Mouse (Mus musculus) A20 (cell line): ENCODE measurements at regions not wholly inside any gene's neighbourhood (a gene's known extent, or its start where the extent isn't known, plus 50 kb on each side); places are given as distances from the start of the nearest gene placed in this dataset.
"Not testable (repeated sequence)": the region's sequence is repeated elsewhere in the genome, so short reads cannot be mapped to it uniquely, and the experiment has no call there.

ENCODE experiments used
- DNase-seq: peaks from one replicate; pipeline ENCODE4 v3.0.0-alpha.2; 2011; ENCODE audit warnings: low read depth, low spot score

DNA sequence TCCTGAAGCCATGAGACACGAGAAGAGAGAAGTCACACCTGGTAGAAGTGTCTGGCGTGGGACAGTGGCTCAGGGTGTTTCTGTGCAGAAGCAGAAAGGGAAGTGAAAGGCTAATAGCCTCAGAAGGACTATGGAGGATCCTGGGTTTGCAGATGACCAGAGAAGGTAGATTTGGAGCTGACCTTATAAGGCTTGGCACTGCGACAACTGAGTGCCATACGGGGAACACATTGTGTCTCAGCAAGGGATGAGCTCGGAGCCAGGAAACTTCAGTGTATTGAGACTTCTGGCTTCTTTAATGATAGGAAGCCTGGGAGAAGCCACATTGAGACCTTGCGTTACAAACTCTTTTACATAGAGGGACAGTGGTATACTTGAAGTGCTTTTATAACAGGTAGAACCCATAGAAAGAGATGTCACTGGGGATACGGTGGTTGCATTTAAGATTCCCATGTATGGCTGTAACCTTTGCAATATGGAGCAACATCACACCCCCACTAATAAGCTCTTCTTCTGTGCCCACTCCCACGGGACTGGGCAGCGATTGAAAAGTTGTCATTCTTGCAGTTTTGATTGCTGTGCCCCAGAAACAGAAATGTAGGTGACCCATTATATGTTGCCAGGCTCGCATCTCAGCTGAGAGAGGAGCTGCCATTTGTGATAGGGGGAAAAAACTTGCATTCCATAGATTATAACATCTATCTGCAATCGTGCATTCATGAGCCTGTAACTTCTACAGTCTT, 61.8 kb upstream of the Dync1i1 start:
- no peak for DNase-seq

DNA sequence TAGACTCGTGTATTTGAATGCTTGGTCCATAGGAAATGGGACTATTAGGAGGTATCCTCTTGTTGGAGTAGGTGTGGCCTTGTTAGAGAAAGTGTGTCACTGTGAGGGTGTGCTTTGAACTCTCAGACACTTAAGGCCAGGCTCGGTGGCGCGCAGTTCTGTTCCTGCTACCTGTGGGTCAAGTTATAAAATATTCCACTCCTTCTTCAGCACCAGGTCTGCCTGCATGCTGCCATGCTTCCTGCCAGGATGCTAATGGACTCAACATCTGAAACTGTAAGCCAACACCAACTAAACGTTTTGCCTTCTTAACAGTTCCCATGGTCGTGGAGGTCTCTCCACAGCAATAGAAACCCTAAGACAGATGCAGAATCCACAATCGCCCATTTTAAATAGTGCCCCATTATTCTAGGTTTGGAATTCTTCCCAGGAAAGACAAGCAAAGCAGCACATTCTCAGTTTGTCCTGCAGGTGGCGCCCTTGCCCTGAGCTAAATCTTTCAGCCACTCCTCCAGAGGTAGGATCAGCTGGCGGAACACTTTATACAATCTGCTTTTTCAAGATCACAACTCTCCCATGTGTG, 80.2 kb upstream of the Dync1i1 start:
- peak; percentile 50 for DNase-seq

DNA sequence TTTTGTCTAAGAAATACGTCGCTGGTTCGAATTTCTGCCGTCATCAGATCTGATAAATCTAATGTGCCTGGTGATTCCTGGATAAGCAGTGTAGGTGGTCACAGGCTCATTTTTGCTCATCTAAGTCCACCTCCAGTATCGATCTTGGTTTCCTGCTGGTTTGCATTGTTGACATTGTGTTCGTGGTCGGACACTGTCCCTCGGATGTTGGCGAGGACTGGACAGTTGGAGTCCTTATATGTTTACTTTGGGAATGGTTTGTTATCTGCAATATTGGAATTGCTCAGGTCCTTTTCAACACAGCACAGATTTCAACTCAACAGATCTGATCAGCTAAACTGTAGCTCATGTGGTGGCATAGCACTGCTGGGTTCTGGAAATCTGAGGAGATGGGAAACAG, 91.2 kb upstream of the Dync1i1 start:
- no peak for DNase-seq

DNA sequence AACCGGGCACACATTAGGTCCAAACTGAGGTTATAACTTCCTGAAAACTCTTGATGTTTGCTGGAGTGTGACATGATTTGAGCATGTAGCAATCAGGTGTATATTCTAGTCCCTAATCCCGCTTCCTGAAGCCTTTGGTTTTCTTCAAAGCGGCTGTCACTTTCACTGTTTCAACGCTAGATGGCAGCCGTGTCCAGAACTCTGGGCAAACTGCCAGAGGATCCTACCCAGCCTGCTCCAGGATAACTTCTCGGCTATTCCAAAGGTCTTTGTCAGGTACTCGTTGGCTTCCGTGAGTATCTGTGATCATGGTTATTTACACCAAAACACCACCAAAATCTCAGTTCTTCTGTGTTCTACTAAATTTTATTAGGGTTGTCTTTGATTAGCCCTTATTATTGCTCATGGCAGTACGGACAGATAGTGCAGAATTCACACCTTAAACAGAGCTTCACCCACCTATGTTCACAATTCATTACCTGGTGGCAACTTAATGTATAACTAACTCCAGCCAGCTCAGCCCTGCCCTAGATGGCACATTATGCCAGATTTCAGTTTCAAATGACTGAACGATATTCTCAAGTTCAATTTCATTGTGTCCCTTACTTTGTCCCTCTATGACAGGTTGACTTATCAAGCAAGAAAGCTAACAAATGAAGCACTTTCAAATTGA, 92.3 kb upstream of the Dync1i1 start:
- DNase-seq = peak; percentile 39

DNA sequence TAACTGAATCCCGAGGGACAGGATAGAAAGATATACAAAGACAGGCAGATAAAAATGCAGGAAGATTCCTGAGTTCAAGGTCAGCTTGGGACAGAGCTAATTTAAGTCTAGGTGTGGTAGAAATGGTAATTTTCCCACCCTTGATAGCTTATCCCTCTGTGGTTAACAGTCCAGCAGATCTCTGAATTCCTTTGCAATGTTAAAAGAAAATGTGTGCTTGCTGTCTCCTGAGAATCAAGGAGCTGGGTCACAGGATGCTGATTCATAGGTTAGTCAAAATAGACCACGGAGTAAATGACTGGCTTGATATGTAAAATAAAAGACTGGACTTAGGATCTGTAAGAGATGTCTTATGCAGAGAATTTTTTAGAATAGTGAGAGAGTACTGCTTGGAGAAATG, 101.4 kb upstream of the Dync1i1 start:
- no peak for DNase-seq

DNA sequence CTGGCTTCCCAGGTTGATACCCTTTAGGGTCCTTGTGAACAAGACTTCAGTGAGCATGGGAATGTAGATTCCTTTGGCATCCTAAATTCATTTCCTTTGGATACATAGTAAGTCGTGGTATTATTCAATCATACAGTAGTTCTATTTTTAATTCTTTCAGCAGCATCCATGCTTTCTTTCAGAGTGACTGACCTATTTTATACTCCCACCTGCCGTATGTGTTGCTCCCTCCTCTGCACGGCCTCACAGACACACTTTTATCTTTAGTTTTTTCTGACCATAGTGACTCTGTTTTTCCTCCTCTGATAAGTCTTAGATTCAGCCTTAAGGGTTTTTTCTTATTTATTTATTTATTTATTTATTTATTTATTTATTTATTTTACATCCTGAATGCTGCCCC, 103.9 kb upstream of the Dync1i1 start:
- DNase-seq = no peak

DNA sequence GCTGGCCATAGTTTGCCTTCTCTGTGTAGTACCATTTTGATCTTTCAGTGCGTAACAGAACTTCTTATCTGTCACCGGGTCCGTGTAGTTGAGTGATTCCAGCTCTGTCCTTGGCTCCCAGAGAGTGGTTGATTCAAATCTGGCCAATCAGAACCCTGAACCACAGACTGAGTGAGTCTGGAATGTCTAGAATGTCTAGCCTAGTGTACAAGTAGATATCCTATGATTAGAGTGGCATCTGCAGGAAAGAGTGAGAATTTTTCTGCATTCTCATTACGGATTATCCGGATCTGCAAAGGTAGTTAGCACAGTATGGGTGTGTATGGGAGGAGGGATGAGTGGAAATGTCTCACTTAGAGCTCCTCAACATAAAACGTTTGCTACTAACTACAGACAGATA, 97.9 kb upstream of the Pdk4 start:
- no peak for DNase-seq

DNA sequence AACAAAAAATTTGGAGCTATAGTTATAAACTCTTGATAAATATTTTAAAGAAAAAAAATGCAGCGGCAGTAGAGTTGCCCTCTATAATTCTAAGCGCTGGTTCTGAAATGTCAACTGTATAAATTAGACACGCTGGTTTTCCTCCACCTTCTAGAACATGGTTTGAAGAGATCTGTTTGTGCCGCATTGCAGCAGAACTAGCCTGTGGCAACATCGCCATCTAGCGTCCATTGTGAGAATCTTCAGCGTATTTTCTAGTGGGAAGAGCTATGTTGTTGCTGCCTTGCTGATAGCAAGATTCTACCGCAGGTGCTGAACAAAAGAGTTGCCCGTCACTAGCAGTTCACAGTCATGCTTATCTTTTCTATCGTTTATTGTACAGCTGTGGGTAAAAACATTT, 93.5 kb upstream of the Pdk4 start:
- peak; percentile 68 for DNase-seq

DNA sequence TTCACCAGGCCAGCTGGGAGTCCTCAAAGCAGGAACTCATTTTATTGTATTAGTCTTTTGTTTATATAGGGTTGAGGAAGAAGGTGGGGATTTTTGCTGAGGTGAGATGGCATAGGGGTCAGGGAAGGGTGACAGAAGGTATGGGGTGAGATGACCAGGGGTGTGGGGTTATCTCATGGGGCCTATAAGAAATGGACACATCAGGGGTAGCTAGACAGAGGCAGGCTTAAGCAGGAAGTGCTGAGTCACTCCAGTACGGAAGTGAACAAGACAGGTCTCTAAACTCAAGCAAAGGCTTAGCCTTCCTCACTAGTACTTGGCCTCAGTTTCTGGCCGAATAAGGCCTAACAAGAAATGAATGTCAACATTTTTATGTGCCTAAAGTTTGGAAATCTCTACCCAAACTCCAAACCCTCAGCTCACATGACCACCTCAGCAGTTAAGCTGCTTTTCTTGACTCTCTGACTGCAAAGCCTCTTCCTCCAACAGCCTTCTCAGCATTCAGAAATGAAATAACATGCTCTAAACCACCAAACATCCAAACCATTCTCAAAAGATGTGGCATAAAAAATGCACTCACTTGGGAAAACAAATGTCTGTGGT, 86.9 kb upstream of the Pdk4 start:
- DNase-seq = no peak

DNA sequence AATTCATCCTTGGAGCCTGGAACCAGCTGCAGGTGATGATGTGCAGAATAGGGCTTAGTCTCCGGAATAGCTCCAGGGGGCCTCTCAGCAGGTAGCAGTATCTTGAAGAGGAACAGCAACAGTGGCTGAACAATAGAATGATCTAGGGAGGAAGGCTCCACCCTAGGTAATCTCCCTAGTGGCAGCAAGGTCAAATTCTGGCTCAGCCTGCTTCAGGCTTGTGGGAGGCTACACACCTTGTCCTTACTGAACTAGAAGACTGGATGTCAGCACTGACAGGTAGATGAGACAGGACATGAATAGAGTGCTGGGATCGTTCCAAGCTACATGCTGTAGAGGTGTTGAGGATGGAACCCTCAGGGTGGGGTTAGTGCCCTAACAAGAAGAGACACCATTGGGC, 80.8 kb upstream of the Pdk4 start:
- DNase-seq = not testable (repeated sequence)

DNA sequence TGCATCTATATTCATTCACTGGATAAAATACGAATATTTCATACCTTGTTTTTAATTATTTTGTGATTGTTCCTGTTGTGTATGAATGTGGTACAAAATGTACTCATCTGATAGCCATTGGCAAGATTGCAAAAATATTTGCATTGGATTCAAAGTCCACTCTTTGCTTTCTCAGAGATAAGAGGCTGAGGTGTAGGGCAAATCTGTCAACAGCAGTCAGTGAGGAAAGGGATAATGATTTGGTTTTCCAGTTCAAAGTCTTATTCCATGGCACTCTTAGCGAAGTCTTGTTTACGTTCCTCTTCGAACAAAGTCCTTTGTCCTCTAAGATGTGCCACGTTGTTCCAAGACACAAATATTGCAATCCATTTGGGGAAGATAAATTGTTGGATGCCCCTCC, 70.5 kb upstream of the Pdk4 start:
- no peak for DNase-seq

DNA sequence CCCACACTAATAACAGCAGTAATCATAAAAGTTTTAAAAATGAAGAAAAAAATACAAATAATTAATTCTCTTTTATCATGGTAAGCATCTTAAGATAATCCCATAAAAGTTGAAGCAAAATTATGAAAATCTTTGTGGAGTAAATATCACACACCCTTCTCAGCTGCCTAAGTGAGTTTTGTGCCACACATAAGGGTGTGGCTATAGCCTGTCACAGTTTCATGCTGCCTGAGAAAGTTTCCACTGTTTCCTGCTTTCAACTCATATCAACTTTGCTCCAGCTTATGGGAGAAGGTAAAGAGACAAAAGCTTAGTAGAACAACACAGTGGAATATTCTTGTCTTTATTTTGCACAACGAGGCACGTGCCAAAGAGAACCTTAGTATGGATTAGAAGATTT, 68.9 kb upstream of the Pdk4 start:
- no peak for DNase-seq

DNA sequence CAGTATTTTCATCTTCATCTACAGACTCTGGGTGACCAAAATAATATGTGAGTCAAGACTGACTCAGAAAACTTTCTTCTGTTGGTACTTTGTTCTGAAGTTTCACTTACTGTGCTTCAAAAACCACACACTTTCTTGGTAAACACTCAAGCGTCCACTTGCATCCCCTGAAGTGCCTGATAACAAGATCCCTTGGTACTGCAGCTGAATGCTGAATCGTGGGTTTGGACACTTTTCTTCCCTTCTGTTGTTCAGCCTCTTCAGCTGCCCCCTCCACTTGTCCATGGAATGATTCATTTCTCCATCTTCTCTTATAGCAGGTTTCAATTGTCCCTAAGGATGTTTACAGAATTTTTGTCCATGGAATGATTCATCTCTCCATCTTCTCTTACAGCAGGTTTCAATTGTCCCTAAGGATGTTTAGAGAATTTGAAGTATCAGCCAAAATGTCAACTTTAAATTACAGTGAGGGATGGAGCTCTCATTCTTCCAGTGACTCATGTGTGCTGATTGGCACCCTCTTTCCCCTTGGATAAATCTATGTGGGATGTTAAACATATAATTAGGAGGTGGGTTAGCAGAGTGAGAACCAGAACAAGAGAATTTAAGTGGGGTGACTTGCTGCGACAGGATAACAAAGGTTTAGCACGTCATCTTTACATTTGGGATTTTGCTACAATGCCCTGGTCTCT, 57.7 kb upstream of the Pdk4 start:
- no peak for DNase-seq

DNA sequence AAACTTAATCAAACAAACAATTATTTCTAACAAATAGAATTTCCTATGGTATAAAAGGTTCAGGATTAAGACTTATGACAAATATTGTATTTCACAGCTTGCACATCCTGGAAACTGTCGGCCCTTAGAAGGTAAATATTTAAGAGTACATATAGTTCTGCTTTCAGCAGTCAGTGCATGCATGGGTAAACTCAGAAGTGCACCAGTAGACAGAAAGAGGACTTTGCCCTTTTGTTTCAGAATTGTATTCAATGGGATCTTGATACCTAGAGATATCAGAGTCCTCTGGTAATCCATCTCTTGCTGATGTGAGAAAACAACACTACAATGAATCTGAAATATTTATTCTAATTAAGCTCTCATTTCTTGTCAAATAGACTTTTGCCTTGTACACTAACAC, 54.0 kb upstream of the Pdk4 start:
- DNase-seq = no peak
